Mouse (Mus musculus): Measurements from ENCODE around the gene Cd72. TPM values are rescaled to one million over a fixed set of nuclear protein-coding genes. Genes with fewer than 3 reads are reported as not detected.

The Cd72 gene
- total and polyA plus RNA-seq, 3 experiments, result 24.0 to 61.4 (median 55.9) TPM

GRCm38 (mm10) chr4:43414761-43415160 lies 39.7 kb downstream of the Cd72 start:
- Histone ChIP-seq H3K4me1 (ENCODE audit: control insufficient read depth in 1 of 2, insufficient read depth in 2 of 2) (peaks cover under 1 to 17% of the 10 kb centered on the region in 2 experiments), H3K36me3 (replicated peaks in 1 of 2; ENCODE audit: control insufficient read depth in 1 of 2, insufficient read depth in 1 of 2, low read length in 1 of 2) (no peaks in the 10 kb centered on the region), H3K27me3 (replicated peaks) (peaks cover 11% of the 10 kb centered on the region), H3K4me3 (replicated peaks in 1 of 3; ENCODE audit: low read depth in 2 of 3, low read length in 2 of 3, poor library complexity in 1 of 3) (no peak overlapping the region), H3K9ac (ENCODE audit: insufficient read depth, low read depth) (no peak overlapping the region), H3K9me3 (replicated peaks; ENCODE audit: low read length) (no peaks in the 10 kb centered on the region), H3K27ac (ENCODE audit: insufficient read depth, low read depth) (no peak overlapping the region), H3K4me2 (ENCODE audit: insufficient read depth, low read depth, poor library complexity, severe bottlenecking) (no peak overlapping the region), H3K79me2 (replicated peaks; ENCODE audit: control insufficient read depth, extremely low read depth, insufficient read depth, poor library complexity, severe bottlenecking) (no peaks in the 10 kb centered on the region)
- DNase-seq (ENCODE audit: extremely low read depth), result no peak
- TF ChIP-seq CHD1 (IDR thresholded peaks at IDR 0.05; ENCODE audit: low read depth, low read length) (no peak), RAD21 (IDR thresholded peaks at IDR 0.05; ENCODE audit: low read depth, low read length) (no peak), SIN3A (IDR thresholded peaks at IDR 0.05; ENCODE audit: low read length) (no peak)
- dilution Hi-C loops (cut with MboI; ENCODE audit: extremely low pct_ligation_motif_present, extremely low pct_unique_long_range_greater_than_20kb, low sequenced_read_pairs), result no loop called here
- in situ Hi-C loops (cut with MboI; ENCODE audit: low pct_ligation_motif_present, low pct_unique_long_range_greater_than_20kb, low sequenced_read_pairs), result loop anchor here (25.0 kb wide), 1 partner anchor 327 kb away; no protein-coding TSS in a partner anchor

GRCm38 (mm10) chr4:43407071-43407920 lies 47.1 kb downstream of the Cd72 start:
- peaks cover 3% of the 10 kb centered on the region for H3K27me3 ChIP-seq (replicated peaks)
- no peak for TF ChIP-seq RAD21 (IDR thresholded peaks at IDR 0.05; ENCODE audit: low read depth, low read length)
- no peak for TF ChIP-seq UBTF (IDR thresholded peaks at IDR 0.05; ENCODE audit: low read depth, low read length)
- TF ChIP-seq GABPA (IDR thresholded peaks at IDR 0.05; ENCODE audit: insufficient replicate concordance, low read depth, low read length), result no peak
- no peak for TF ChIP-seq KAT2A (IDR thresholded peaks at IDR 0.05; ENCODE audit: insufficient replicate concordance, low read length)
- no peak for TF ChIP-seq MEF2A (IDR thresholded peaks at IDR 0.05; ENCODE audit: borderline replicate concordance, low read depth, low read length)
- TF ChIP-seq SIN3A (IDR thresholded peaks at IDR 0.05; ENCODE audit: low read length), result no peak
- TF ChIP-seq MAX (IDR thresholded peaks at IDR 0.05; ENCODE audit: low read length), result no peak
- peaks cover 0 to 6% of the 10 kb centered on the region in 2 experiments; a peak in 1 of 4 replicates for H3K4me1 ChIP-seq (ENCODE audit: control insufficient read depth in 1 of 2, insufficient read depth in 2 of 2)
- H3K4me2 ChIP-seq (ENCODE audit: insufficient read depth, low read depth, poor library complexity, severe bottlenecking), result no peak overlapping the region
- H3K27ac ChIP-seq (ENCODE audit: insufficient read depth, low read depth), result no peak overlapping the region
- DNase-seq (ENCODE audit: extremely low read depth), result no peak
- H3K4me3 ChIP-seq (replicated peaks in 1 of 3; ENCODE audit: low read depth in 2 of 3, low read length in 2 of 3, poor library complexity in 1 of 3), result no peak overlapping the region
- dilution Hi-C loops (cut with MboI; ENCODE audit: extremely low pct_ligation_motif_present, extremely low pct_unique_long_range_greater_than_20kb, low sequenced_read_pairs) (no loop called here), in situ Hi-C loops (cut with MboI; ENCODE audit: low pct_ligation_motif_present, low pct_unique_long_range_greater_than_20kb, low sequenced_read_pairs) (loop anchor here (25.0 kb wide), 1 partner anchor 320 kb away; no protein-coding TSS in a partner anchor)
- H3K9ac ChIP-seq (ENCODE audit: insufficient read depth, low read depth), result no peak overlapping the region
- no peaks in the 10 kb centered on the region for H3K36me3 ChIP-seq (replicated peaks in 1 of 2; ENCODE audit: control insufficient read depth in 1 of 2, insufficient read depth in 1 of 2, low read length in 1 of 2)
- no peaks in the 10 kb centered on the region for H3K79me2 ChIP-seq (replicated peaks; ENCODE audit: control insufficient read depth, extremely low read depth, insufficient read depth, poor library complexity, severe bottlenecking)
- H3K9me3 ChIP-seq (replicated peaks; ENCODE audit: low read length), result no peaks in the 10 kb centered on the region

- H3K4me2 ChIP-seq (ENCODE audit: insufficient read depth, low read depth, poor library complexity, severe bottlenecking), result no peak overlapping the region
- no peaks in the 10 kb centered on the region for H3K79me2 ChIP-seq (replicated peaks; ENCODE audit: control insufficient read depth, extremely low read depth, insufficient read depth, poor library complexity, severe bottlenecking)
- H3K27ac ChIP-seq (ENCODE audit: insufficient read depth, low read depth), result no peak overlapping the region
- H3K4me3 ChIP-seq (replicated peaks in 1 of 3; ENCODE audit: low read depth in 2 of 3, low read length in 2 of 3, poor library complexity in 1 of 3), result no peak overlapping the region
- peaks cover 0 to 6% of the 10 kb centered on the region in 2 experiments; a peak in 1 of 4 replicates for H3K4me1 ChIP-seq (ENCODE audit: control insufficient read depth in 1 of 2, insufficient read depth in 2 of 2)
- no peak overlapping the region for H3K9ac ChIP-seq (ENCODE audit: insufficient read depth, low read depth)
- no peaks in the 10 kb centered on the region for H3K9me3 ChIP-seq (replicated peaks; ENCODE audit: low read length)
- TF ChIP-seq RAD21 (IDR thresholded peaks at IDR 0.05; ENCODE audit: low read depth, low read length) (peak; percentile 10), MYC (IDR thresholded peaks at IDR 0.05; ENCODE audit: low read depth, low read length) (no peak), CTCF (conservative IDR thresholded peaks at IDR 0.05 in 1 of 2, IDR thresholded peaks at IDR 0.05 in 1 of 2; ENCODE audit: low read depth in 2 of 2, low read length in 2 of 2) (peak in 1 of 2 experiments; percentile 30; a peak in 2 of 4 replicates), CHD2 (IDR thresholded peaks at IDR 0.05; ENCODE audit: low read length) (peak; percentile 15; the same call in 1 of the 2 replicates)
- peaks cover 6% of the 10 kb centered on the region for H3K27me3 ChIP-seq (replicated peaks)
- H3K36me3 ChIP-seq (replicated peaks in 1 of 2; ENCODE audit: control insufficient read depth in 1 of 2, insufficient read depth in 1 of 2, low read length in 1 of 2), result no peaks in the 10 kb centered on the region
- dilution Hi-C loops (cut with MboI; ENCODE audit: extremely low pct_ligation_motif_present, extremely low pct_unique_long_range_greater_than_20kb, low sequenced_read_pairs), result no loop called here
- DNase-seq (ENCODE audit: extremely low read depth), result no peak
- in situ Hi-C loops (cut with MboI; ENCODE audit: low pct_ligation_motif_present, low pct_unique_long_range_greater_than_20kb, low sequenced_read_pairs), result loop anchor here (25.0 kb wide), 1 partner anchor 319 kb away; no protein-coding TSS in a partner anchor
Observed at GRCm38 (mm10) chr4:43406162-43406971, 48.1 kb downstream of the Cd72 start.
